Mouse (Mus musculus) small intestine, adult 2 months (tissue): ENCODE measurements around the gene Gm20878.
"Not testable (repeated sequence)": the region's sequence is repeated elsewhere in the genome, so short reads cannot be mapped to it uniquely, and the experiment has no call there.

ENCODE experiments used
- CTCF ChIP-seq: fragments of 200-500 bp; IDR thresholded peaks from 2 replicates; pipeline ENCODE4 v1.5.1; 2012; ENCODE audit warnings: low read depth, mild to moderate bottlenecking, control low read depth, inconsistent platforms, low read length, moderate library complexity, mixed read lengths; ENCODE audit not compliant: insufficient replicate concordance, insufficient read length; ENCODE audit errors: extremely low read depth
- POLR2A ChIP-seq: fragments of 200-500 bp; IDR thresholded peaks from 2 replicates; pipeline ENCODE4 v1.6.1; 2012; ENCODE audit warnings: low read depth, mild to moderate bottlenecking, control low read depth, inconsistent platforms, low read length, moderate library complexity

DNA sequence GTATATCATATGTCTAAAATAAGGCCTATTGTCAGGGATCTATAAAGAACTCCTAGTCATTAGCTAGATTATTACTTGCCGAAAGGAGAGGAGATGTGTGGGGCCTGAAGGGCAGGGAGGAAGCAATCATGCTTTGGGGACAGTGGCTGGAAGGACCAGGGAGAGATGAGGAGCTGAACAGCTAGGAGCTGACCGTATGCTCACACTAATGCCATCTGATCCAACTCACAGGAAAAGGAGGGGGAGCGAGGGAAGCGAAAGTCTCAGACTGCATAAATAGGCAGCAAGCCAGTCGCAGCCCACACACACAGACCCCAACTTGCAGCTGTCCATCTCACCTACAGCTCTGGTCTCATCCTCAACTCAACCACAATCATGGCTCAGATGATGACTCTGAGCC, 38.1 kb upstream of the Gm20878 start, which contains the start of gene Gm21541:
- not testable (repeated sequence) for TF ChIP-seq CTCF, POLR2A
